Mouse (Mus musculus): ENCODE data around the gene Lnx2.
A peak's percentile ranks its signal among the peaks of the same experiment; 100 is the strongest.

The Lnx2 gene

GRCm38 (mm10) chr5:147015191-147015590, 61.2 kb downstream of the Lnx2 start:
- DNase-seq: peak in 1 of 2 experiments; percentile 7

- DNase-seq: no peak
Observed at GRCm38 (mm10) chr5:147013845-147014244, 62.5 kb downstream of the Lnx2 start.

GRCm38 (mm10) chr5:147011333-147011732, 65.1 kb downstream of the Lnx2 start:
- DNase-seq: no peak

- DNase-seq: no peak
Observed at GRCm38 (mm10) chr5:147003303-147003702, 73.1 kb downstream of the Lnx2 start.

- DNase-seq: no peak
Observed at GRCm38 (mm10) chr5:147001312-147001711, 75.1 kb downstream of the Lnx2 start.

GRCm38 (mm10) chr5:146998802-146999201, 77.6 kb downstream of the Lnx2 start:
- no peak for DNase-seq

- no peak for DNase-seq
Observed at GRCm38 (mm10) chr5:146996812-146997211, 79.6 kb downstream of the Lnx2 start.

- DNase-seq: no peak
Observed at GRCm38 (mm10) chr5:146994973-146995372, 81.4 kb downstream of the Lnx2 start.

GRCm38 (mm10) chr5:146993509-146993908, 82.9 kb downstream of the Lnx2 start:
- no peak for DNase-seq

- DNase-seq: no peak
Observed at GRCm38 (mm10) chr5:146989051-146989450, 87.3 kb downstream of the Lnx2 start.

- no peak for DNase-seq
Observed at GRCm38 (mm10) chr5:146987588-146987987, 88.8 kb downstream of the Lnx2 start.

- no peak for DNase-seq
Observed at GRCm38 (mm10) chr5:146985725-146986433, 90.5 kb downstream of the Lnx2 start.

- peak; percentile 76 to 84 for DNase-seq
Observed at GRCm38 (mm10) chr5:146983216-146983615, 93.2 kb downstream of the Lnx2 start.

GRCm38 (mm10) chr5:146981376-146981775, 95.0 kb downstream of the Lnx2 start:
- DNase-seq: no peak

GRCm38 (mm10) chr5:146974781-146975123, 101.6 kb downstream of the Lnx2 start:
- DNase-seq: no peak

GRCm38 (mm10) chr5:146973858-146974780, 102.3 kb downstream of the Lnx2 start:
- no peak for DNase-seq

GRCm38 (mm10) chr5:146973353-146973752, 103.0 kb downstream of the Lnx2 start:
- no peak for DNase-seq

- DNase-seq: no peak
Observed at GRCm38 (mm10) chr5:146971776-146972561, 104.4 kb downstream of the Lnx2 start.

GRCm38 (mm10) chr5:146968695-146969393, 107.5 kb downstream of the Lnx2 start:
- DNase-seq: no peak

Measured in cerebellum, postnatal 25 days (tissue).